Mouse (Mus musculus) left cerebral cortex, postnatal 10 days (tissue): Measurements from ENCODE around the gene Cracr2a. TPM values are rescaled to one million over a fixed set of nuclear protein-coding genes. Genes with fewer than 3 reads are reported as not detected.

ENCODE experiments used
- DNase-seq, 2 experiments: peaks; one replicate each; pipeline ENCODE4 v3.0.0; 2021 to 2022; ENCODE audit warnings: low spot score in 2 of 2, mixed read lengths in 1 of 2; ENCODE audit errors: extremely low spot score in 1 of 2
- intact Hi-C: fragments of 180-260 bp; cut with DNase I; formaldehyde crosslinking; loops from one replicate; pipeline ENCODE4 v1.15.1; 2025
- total RNA-seq, 2 experiments: library from RNA; stranded (reverse); gene quantifications; 2 replicates each; pipeline ENCODE4 v1.2.3; 2021

Cracr2a gene
- total RNA-seq, 2 experiments from 2014 or later, result 1.4 to 2.7 TPM

DNA sequence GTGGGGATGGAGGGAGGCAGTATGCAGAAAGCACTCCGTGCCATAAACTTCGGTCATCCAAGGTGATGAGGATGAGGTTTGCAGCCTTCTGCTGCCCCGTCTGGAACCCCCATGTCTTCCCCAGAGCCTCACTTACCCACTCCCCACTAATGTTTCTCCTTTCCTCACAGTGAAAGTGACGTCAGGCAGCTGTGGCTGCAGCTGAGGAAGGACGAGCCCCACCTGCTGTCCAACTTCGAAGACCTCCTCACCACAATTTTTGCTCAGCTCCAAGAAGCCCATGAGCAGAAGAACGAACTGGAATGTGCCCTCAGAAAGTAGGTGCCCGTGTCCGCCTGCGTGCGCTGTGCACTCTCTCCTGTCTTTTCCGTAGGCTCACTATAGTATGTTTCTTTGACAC lies 50.1 kb downstream of the Cracr2a start:
- intact Hi-C loops, result loop anchor here (10.0 kb wide), 1 partner anchor 314 kb away; no protein-coding TSS in a partner anchor
- DNase-seq, result no peak

DNA sequence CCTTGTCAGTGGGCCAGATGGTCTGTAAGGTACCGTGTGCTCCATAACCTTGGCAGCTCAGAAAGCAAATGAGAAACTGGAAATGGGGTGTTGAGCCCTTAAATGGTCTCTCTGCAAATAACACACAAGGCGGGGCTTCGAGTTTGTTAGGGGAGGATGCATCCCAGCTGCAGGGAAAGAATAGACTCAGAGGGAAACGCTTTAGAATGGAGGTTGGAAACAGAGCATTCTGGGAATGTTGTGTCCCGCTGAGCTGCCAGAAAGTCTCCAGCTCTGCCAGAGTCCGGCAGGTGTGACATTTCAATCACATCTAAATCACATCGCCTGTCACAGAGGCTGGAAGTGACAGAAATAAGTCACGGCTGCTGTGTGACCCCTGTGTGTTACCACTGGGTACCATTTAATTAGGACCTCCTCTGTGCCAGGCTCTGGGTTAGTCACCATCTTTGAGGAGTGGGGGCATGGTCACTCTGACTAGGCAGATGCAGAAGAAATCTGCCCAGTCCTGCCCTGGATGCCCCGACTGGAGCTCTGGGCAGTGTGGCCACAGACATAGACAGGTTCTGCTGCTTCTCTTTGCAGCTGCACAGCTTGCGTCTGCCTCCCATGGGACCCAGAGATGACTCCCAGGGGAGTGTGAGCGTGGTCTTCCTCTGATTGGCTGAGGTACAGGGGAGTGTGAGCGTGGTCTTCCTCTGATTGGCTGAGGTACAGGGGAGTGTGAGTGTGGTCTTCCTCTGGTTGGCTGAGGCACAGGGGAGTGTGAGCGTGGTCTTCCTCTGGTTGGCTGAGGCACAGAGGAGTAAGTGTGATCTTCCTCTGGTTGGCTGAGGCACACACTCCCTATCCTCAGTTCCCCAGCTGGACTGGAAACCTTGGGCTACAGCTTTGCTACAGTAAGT lies 53.2 kb downstream of the Cracr2a start:
- intact Hi-C loops, result loop anchor here (10.0 kb wide), 1 partner anchor 310 kb away; no protein-coding TSS in a partner anchor
- DNase-seq, result no peak

DNA sequence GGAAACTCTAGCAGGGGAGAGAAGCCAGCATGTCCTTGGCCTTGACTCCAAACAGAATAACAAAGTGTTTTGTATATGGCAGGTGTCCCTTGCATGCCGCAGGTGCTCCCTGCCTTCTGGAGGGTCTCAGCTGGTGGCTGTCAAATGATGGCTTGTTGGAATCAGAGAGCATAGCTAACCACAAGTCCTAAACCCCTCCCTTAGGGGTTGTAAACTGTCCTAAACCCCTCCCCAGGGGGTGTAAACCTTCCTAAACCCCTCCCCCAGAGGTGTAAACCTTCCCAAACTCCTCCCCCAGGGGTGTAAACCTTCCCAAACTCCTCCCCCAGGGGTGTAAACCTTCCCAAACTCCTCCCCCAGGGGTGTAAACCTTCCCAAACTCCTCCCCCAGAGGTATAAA lies 55.5 kb downstream of the Cracr2a start:
- intact Hi-C loops, result loop anchor here (5.0 to 10.0 kb wide), 2 partner anchors 151 to 308 kb away; partner anchors contain the start of gene Prmt8
- DNase-seq, result no peak

DNA sequence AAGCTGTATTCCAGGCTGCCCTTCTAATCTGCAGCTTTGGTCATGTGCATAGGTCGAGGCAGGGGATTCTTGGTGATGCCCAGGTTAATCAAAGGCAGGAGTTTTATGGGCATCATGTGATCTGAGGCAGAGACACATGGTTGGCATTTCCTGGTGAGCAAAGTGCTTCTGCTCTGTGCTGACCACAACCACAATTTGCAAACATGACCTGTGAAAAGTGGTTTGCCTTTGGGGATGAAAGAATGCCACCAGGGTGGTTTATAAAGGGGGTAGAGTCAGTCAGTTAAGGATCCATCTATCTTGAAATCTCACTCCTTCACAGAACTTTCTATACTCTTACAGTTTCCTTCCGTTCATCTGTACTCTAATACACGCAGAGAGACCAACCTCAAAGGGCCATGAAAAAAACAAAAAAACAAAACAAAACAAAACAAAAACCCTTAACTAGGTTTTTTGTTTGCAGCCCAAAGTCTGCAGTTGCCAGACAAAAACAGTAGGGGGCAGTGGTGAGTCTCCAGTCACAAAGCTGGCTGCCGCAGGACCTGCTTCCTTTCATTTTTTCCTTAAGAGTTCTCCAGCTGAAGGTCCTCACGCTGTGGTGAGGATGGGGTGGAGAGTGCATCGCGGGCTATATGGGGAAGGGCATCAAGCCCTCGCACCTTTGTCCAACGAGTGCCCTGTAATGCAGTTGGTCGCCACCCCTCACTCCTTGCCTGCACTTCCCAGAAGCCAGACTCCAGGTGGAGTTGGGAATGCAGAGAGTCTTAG lies 56.3 kb downstream of the Cracr2a start:
- intact Hi-C loops, result loop anchor here (5.0 to 10.0 kb wide), 2 partner anchors 150 to 307 kb away; partner anchors contain the start of gene Prmt8
- DNase-seq, result peak; percentile 23 to 50

DNA sequence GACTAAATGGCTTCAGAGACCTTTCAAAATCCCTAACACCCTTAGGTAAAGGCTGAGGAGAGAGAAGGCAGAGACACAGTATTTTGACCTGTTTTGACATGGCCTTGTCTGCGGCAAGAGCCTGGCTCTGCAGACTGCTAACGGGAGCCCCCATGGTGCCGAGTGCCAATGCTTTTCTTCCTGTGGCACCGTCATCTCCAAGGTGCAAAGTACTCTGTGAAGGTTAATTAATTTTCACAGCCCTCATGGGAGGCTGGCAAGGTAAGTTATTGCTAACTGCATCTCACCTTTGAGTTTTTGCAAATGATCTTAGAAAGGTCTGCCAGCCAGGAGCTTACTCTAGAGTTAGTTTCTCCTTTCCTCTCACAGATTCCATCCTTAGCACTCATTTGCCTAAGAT lies 57.5 kb downstream of the Cracr2a start:
- intact Hi-C loops, result loop anchor here (5.0 to 10.0 kb wide), 2 partner anchors 149 to 306 kb away; partner anchors contain the start of gene Prmt8
- no peak for DNase-seq

DNA sequence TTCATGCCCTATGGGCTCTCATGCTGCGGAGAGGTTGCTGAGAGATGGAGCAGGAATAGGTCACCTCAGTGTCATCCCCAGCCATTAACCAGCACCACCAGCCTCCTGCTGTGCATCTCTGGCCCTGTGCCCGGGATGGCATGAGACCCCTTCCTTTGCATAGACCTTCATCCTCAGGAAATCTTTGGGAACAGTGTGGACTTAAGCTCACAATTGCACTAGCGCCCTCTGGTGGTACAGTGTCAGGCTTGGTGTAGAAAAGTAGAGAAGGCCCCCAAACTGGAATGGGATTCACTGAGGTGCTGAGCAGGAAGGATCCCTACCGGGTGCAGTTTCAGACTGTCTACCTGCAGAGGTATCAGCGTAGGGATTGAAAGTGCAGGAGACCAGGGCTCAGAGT lies 64.0 kb downstream of the Cracr2a start:
- intact Hi-C loops, result no loop called here
- DNase-seq, result peak; percentile 63 to 76

DNA sequence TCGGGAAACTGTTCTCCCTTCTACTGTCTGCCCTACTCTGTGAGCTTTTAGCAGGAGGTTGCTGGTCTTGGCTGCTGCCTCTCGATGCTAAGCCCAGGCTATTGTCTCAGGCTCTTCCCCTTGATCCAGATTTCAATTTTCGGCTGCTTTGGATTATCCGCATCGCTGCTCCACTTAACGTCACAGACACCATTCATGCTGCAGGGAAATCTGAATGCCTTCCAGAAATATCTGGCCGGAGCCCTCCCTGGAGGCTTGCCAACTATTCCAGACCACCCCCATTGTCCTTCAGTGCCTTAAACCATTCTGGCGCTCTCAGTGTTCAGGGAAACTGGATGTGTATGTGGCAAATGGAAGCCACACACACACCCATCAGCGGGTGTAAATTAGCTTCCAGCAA lies 66.3 kb downstream of the Cracr2a start:
- intact Hi-C loops, result no loop called here
- DNase-seq, result no peak

DNA sequence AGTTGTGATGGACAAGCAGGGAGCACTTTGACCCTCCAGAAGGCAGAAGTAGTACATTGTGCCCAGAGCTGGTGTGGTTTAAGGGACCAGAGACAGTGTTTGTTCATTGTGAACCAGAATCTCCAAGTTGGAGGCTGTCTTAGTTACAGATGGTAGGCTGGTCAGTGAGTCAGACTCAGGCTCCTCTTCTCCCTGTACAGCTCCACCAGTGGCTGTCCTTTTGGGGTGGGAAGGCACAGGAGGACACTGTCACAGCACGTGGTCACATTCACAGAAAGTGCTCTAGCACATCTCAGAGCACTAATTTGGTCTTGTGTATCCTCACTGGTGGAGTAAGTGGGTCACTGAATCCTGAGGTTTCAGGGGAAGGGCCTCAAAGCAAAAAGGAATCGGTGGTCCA lies 68.1 kb downstream of the Cracr2a start:
- intact Hi-C loops, result no loop called here
- no peak for DNase-seq

DNA sequence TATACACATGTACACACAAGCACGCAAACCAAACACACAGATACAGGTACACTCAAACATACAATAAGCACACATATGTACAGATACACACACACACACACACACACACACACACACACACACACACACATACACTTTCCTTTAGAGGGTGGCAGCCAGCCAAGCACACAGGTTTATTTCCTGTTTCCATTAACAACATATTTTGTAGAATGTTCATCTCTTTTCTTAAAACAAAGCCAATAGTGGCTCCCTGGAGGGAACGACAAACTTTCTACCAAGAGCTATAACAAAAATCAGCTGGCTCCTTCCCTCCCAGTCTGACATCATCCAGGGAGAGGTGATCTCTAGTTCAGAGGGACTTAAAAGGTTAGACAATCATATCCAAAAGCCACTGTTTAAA lies 73.7 kb downstream of the Cracr2a start:
- DNase-seq, result no peak
- intact Hi-C loops, result no loop called here

DNA sequence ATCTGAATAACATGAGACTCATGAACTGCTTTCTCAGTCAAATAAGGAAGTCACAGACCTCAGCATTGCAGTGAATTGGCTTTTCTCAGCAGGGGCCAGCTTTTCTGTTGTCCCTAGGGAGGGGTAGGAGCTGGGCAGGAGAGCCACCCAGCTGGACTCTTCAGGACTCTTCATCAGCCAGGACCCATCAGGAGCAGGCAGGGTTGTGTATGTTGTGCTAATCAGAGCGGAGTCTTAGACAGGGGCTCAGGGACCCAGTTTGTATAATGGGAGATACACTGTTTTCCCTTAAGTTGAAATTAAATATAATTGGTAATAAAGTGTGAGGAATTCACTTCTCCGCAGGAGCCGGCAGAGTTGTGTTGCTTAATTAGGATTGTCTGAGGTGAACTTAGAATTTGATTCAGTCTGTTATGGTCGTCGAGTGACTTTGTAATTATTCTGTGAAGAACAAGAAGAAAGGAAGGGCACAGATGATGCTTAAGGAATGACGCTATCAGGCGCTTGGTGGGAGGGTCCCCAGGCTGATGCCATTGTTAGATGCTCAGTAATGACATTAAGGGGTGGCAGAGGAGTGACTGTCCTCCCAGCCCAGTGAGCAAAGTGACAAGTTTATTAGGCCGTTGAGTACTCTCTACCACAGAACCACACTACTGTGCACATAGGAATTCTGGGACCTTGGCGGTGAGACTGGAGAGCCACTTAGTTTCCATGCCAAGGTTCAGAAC lies 74.5 kb downstream of the Cracr2a start:
- no peak for DNase-seq
- intact Hi-C loops, result no loop called here

DNA sequence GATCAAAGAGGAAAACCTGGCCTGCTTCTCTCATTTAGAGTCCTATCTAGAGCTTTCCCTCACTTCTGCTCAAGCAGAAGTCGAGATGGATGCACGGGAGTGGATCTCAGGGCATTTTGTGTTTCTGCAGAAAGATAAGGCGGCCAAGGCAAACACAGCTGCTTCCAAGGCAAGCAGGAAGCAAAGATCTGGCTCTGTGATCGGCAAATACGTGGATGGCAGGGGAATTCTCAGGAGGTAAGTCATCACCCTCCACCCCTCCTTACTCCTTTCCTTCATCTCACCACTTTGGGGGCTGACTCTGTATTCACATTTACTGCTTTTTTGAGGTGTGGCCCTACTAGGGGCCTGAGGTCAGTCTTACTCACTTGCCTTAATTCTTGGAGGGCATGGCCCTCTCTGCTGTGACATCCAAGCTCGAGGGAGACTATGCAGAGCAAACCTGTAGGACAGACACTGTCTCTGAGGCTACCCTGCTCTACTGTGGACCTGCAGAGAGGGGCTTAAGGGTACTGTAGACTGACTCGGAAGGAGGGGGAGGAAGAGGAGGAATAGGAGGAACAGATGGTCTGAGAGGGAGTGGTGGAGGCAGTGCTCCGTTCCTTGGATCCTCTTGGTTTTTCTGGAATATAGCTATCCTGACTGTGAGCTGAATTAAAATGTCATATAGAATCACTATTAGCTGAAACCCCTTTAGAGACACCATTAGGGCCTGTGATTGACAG lies 80.1 kb downstream of the Cracr2a start:
- DNase-seq, result no peak
- intact Hi-C loops, result no loop called here

DNA sequence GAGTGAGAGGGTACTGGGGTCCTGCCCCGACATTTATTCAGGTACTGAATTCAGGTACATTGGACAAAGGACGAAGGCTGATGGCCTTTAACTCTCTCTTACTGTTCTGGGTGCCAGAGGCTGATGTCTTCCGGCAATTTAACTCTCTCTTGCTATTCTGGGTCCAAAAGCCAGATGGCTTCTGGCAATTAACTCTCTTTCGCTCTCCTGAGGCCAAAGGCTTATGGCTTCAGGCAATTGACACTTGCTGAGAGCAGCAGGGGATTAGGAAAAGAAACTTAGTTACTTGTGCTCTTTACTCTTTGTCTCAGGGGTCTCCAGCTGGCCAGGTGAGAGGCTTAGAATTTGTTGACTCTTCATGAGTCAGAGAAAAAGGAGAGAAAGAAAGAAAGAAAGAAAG lies 94.8 kb downstream of the Cracr2a start:
- DNase-seq, result no peak
- intact Hi-C loops, result no loop called here

DNA sequence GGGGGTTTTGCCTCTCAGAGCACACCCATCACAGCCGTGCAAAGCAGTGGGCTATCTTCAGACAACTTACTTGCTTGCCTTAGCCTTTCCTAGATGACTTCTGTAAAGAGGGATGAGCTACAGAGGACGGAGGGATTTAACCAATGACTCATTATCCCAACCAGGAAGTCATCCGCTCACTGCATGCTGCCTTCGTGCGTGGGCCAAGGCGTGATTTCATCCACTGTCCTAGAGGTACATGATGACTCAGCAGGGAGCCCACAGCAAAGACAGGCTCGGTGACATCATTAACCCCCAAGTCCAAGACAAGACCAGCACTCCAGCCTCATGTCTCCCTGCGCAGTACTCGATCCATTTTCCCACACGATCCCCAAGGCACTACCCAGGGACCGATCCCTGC lies 96.0 kb downstream of the Cracr2a start:
- intact Hi-C loops, result no loop called here
- no peak for DNase-seq

DNA sequence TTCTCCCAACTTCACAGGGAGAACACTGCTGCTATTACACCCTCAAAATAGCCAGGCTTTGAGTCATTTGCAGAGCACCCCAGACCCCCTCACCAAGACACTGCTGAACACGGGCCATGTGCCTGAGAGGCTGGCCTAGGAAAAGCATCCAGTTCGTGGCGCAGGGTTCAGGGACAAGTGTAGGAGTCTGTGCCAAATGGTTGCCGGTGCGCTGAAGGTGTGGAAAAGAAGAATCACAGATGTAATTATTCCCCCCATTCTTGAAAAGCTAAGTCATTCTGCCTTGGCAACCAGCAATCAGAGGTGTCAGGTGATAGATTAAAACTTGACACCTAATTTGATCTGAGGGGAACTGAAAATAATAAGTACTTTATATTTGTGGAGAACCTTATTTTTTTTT lies 98.3 kb downstream of the Cracr2a start:
- DNase-seq, result no peak
- intact Hi-C loops, result no loop called here

DNA sequence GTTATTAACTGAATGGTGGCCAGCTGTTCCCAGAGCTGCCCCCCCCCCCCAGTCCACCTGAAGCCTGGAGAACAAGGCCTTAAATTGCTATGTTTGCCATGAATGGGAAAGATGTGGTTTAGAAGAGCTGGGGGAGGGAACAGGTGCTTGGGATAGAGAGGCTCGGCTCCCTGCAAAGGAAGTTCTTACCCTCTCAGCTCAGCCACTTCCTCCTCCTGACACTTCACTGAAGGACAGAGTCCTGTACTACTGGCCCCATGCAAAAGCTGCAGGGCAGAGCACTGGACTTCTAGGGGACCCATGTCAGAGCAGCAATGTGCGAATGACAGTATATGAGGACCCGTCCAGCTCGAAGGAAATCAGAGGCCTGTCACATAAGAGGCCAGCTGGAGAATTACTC lies 98.8 kb downstream of the Cracr2a start:
- intact Hi-C loops, result loop anchor here (10.0 kb wide), 1 partner anchor 105 kb away; the partner anchor contains the start of gene Prmt8
- DNase-seq, result no peak

DNA sequence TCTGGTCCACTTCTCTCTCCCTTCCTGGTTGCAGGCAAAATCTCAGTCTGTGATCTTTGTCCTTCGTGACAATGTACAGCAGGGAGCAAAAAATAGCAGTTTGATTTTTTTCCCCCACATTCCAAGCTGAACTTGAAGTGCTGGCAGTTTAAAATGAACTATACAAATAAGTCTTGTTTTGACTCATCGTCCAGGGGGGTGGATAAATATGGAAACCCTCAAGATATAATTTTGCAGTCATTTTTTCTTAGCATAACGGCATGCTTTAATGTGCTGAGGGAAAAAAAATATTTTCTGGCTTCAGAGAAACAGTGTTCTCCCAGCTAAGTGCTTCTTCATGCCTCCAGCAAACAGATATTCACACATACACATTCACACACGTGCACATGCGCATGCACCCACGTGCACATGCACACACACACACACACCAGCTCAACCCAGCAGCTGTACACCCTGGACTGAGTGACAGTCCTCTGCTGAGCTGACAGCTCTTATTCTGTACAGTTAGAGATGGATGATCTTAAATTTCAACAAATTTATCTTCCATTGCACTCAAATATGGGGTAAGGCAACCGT lies 100.7 kb downstream of the Cracr2a start:
- intact Hi-C loops, result loop anchor here (10.0 kb wide), 1 partner anchor 103 kb away; the partner anchor contains the start of gene Prmt8
- peak in 1 of 2 experiments; percentile 58 for DNase-seq

DNA sequence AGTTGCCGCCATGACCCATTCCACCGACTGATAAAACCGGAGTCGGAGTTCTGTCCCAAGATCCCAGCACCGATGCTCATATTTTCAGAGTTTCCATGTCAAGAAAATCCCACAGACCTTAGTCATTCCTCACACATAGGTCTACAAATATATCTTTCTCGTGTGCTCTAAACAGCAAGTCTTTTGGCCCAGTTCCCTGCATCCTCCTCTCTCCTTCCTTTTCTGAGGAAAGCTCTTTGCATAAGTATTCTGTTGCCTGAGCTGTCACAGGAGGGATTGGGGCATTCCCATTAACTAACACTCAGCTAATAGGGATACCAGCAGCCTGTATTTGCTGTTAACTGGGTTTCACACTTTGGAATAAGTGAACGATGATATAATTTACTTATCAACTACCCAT lies 102.1 kb downstream of the Cracr2a start:
- intact Hi-C loops, result loop anchor here (10.0 kb wide), 1 partner anchor 102 kb away; the partner anchor contains the start of gene Prmt8
- peak in 1 of 2 experiments; percentile 62 for DNase-seq

DNA sequence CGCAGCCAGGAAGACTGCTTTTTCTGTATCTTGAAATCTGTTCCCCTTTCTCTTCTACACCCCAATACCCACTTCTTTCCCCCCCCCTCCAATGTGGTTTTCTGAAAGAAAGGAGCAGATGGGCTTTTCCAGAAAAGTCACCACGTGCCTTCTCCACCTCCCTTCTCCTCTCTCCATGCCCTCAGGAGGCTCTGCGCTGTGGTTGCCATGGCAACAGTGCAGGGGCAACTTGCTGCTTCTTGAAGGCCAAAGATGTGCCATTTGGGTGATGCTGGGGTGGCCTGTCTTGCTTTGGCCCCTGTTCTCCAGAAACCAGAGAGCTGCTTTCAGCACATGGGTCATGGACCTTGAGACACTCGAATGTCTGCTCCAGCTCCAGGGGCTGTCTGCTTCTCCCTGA lies 108.2 kb downstream of the Cracr2a start:
- intact Hi-C loops, result loop anchor here (10.0 kb wide), 1 partner anchor 95 kb away; the partner anchor contains the start of gene Prmt8

More for the DNA sequence above, 108.2 kb downstream of the Cracr2a start:
- DNase-seq, result peak; percentile 50 to 58
